Mouse (Mus musculus) lung, embryonic 15.5 days (tissue): ENCODE measurements around the gene Adsl. TPM values are rescaled to one million over a fixed set of nuclear protein-coding genes. Genes with fewer than 3 reads are reported as not detected.
"Not testable (repeated sequence)": the region's sequence is repeated elsewhere in the genome, so short reads cannot be mapped to it uniquely, and the experiment has no call there.

Source experiments
- ATAC-seq: fragments of 200-750 bp; cut with Nextera tagmentation; 2 replicates; pipeline ENCODE4 v1.8.0; 2017; ENCODE audit warnings: moderate number of reproducible peaks, borderline replicate concordance; ENCODE audit not compliant: low FRiP score, low TSS enrichment; ENCODE audit errors: extremely low read depth
- H3K27ac ChIP-seq: fragments of 300-500 bp; sonication (generic); 2 replicates; pipeline ENCODE4 v1.5.1; 2015; ENCODE audit warnings: moderate library complexity, mild to moderate bottlenecking, inconsistent platforms
- H3K27me3 ChIP-seq: fragments of 300-500 bp; sonication (generic); 2 replicates; pipeline ENCODE4 v1.6.1; 2015; ENCODE audit warnings: inconsistent platforms
- H3K36me3 ChIP-seq: fragments of 300-500 bp; sonication (generic); 2 replicates; pipeline ENCODE4 v1.6.1; 2015; ENCODE audit warnings: inconsistent platforms
- H3K4me1 ChIP-seq: fragments of 300-500 bp; sonication (generic); 2 replicates; pipeline ENCODE4 v1.6.1; 2015; ENCODE audit warnings: inconsistent platforms
- H3K4me2 ChIP-seq: fragments of 300-500 bp; sonication (generic); 2 replicates; pipeline ENCODE4 v1.6.1; 2015; ENCODE audit warnings: inconsistent platforms, mild to moderate bottlenecking, moderate library complexity
- H3K4me3 ChIP-seq: fragments of 300-500 bp; sonication (generic); 2 replicates; pipeline ENCODE4 v1.5.1; 2015; ENCODE audit warnings: mild to moderate bottlenecking, inconsistent platforms
- H3K9ac ChIP-seq: fragments of 300-500 bp; sonication (generic); 2 replicates; pipeline ENCODE4 v1.6.1; 2015; ENCODE audit warnings: inconsistent platforms
- H3K9me3 ChIP-seq: fragments of 300-500 bp; sonication (generic); 2 replicates; pipeline ENCODE4 v1.6.1; 2016; ENCODE audit warnings: inconsistent platforms
- WGBS: fragments of 180-500 bp; shearing (Covaris S2); methylation state at CpG from one replicate; pipeline ENCODE4 v1.1.7; 2015; 5-methylcytosine and 5-hydroxymethylcytosine counted together
- polyA plus RNA-seq: library from polyadenylated mRNA; unstranded; fragments of >200 nt; fragmentation: Nextera tagmentation; extraction: Ambion mirVana; gene quantifications from 2 replicates; pipeline ENCODE4 v1.2.1, GENCODE M21; 2015

The Adsl gene
- polyA plus RNA-seq = 157 and 171 TPM in 2 replicates

GRCm38 (mm10) chr15:80948145-80949135, at the start of gene Adsl:
Adsl (plus strand) TSS chr15:80948490.
- peaks cover 12% of the 10 kb centered on the region for H3K4me1 ChIP-seq
- peak within 1 kb of the TSS; percentile 82 for H3K4me2 ChIP-seq
- peak within 1 kb of the TSS; percentile 81 for H3K4me3 ChIP-seq
- H3K9ac ChIP-seq = peak within 1 kb of the TSS; percentile 71
- WGBS = under 1% methylated on average over 63 of the region's 63 CpGs
- H3K36me3 ChIP-seq = peaks cover 15% of the 10 kb centered on the region
- peak within 1 kb of the TSS; percentile 93 for H3K27ac ChIP-seq
- H3K9me3 ChIP-seq = no peaks in the 10 kb centered on the region
- ATAC-seq = peak; percentile 93
- no peaks in the 10 kb centered on the region for H3K27me3 ChIP-seq

- WGBS = 75% methylated on average over 2 of the region's 2 CpGs
- Histone ChIP-seq H3K4me2 (no peak overlapping the region), H3K27ac (no peak overlapping the region)
These were observed 48.5 kb upstream of the Adsl start for GRCm38 (mm10) chr15:80899806-80900205.

GRCm38 (mm10) chr15:80901806-80902513, 46.3 kb upstream of the Adsl start:
- Histone ChIP-seq H3K27me3 (no peaks in the 10 kb centered on the region), H3K4me2 (no peak overlapping the region), H3K36me3 (peaks cover 65% of the 10 kb centered on the region), H3K9me3 (no peaks in the 10 kb centered on the region), H3K9ac (no peak overlapping the region), H3K4me3 (no peak overlapping the region), H3K27ac (no peak overlapping the region), H3K4me1 (no peaks in the 10 kb centered on the region)
- ATAC-seq = no peak
- 85% methylated on average over 6 of the region's 6 CpGs for WGBS

More at GRCm38 (mm10) chr15:80899806-80900205, 48.5 kb upstream of the Adsl start:
- Histone ChIP-seq H3K4me3 (no peak overlapping the region), H3K27me3 (no peaks in the 10 kb centered on the region), H3K9me3 (no peaks in the 10 kb centered on the region), H3K4me1 (no peaks in the 10 kb centered on the region), H3K36me3 (peaks cover 69% of the 10 kb centered on the region), H3K9ac (no peak overlapping the region)
- ATAC-seq = no peak

GRCm38 (mm10) chr15:80904776-80905175, 43.5 kb upstream of the Adsl start:
- 95% methylated on average over 6 of the region's 6 CpGs for WGBS
- ATAC-seq, H3K4me2 ChIP-seq, H3K4me3 ChIP-seq, H3K27me3 ChIP-seq, H3K9ac ChIP-seq, H3K9me3 ChIP-seq, H3K27ac ChIP-seq, H3K4me1 ChIP-seq: not testable (repeated sequence)
- H3K36me3 ChIP-seq = peaks cover 54% of the 10 kb centered on the region

- H3K4me2 ChIP-seq = no peak overlapping the region
- no peak overlapping the region for H3K4me3 ChIP-seq
- H3K27me3 ChIP-seq = no peaks in the 10 kb centered on the region
- H3K9ac ChIP-seq = no peak overlapping the region
- ATAC-seq = no peak
- H3K4me1 ChIP-seq = no peaks in the 10 kb centered on the region
- H3K27ac ChIP-seq = no peak overlapping the region
- no peaks in the 10 kb centered on the region for H3K9me3 ChIP-seq
- H3K36me3 ChIP-seq = peaks cover 60% of the 10 kb centered on the region
- WGBS = 81% methylated on average over 3 of the region's 3 CpGs
These were observed 38.1 kb upstream of the Adsl start for GRCm38 (mm10) chr15:80910183-80910582.

- ATAC-seq = no peak
- no peak overlapping the region for H3K27ac ChIP-seq
- no peaks in the 10 kb centered on the region for H3K9me3 ChIP-seq
- no peaks in the 10 kb centered on the region for H3K4me1 ChIP-seq
- WGBS = 89% methylated on average over 4 of the region's 4 CpGs
- no peak overlapping the region for H3K4me2 ChIP-seq
- H3K4me3 ChIP-seq = no peak overlapping the region
- peaks cover 56% of the 10 kb centered on the region for H3K36me3 ChIP-seq
- no peaks in the 10 kb centered on the region for H3K27me3 ChIP-seq
- no peak overlapping the region for H3K9ac ChIP-seq
These were observed 37.3 kb upstream of the Adsl start for GRCm38 (mm10) chr15:80910790-80911531.

- H3K9ac ChIP-seq = no peak overlapping the region
- H3K27me3 ChIP-seq = no peaks in the 10 kb centered on the region
- H3K4me1 ChIP-seq = no peaks in the 10 kb centered on the region
- ATAC-seq = no peak
- H3K36me3 ChIP-seq = peaks cover 62% of the 10 kb centered on the region
- 85% methylated on average over 3 of the region's 3 CpGs for WGBS
- no peak overlapping the region for H3K4me2 ChIP-seq
- H3K9me3 ChIP-seq = no peaks in the 10 kb centered on the region
- no peak overlapping the region for H3K27ac ChIP-seq
- no peak overlapping the region for H3K4me3 ChIP-seq
These were observed 36.1 kb upstream of the Adsl start for GRCm38 (mm10) chr15:80912175-80912574.

GRCm38 (mm10) chr15:80913803-80914202, 34.5 kb upstream of the Adsl start:
- Histone ChIP-seq H3K4me3 (no peak overlapping the region), H3K4me2 (no peak overlapping the region), H3K27me3 (no peaks in the 10 kb centered on the region), H3K36me3 (peaks cover 71% of the 10 kb centered on the region), H3K9ac (no peak overlapping the region), H3K9me3 (no peaks in the 10 kb centered on the region), H3K4me1 (no peaks in the 10 kb centered on the region), H3K27ac (no peak overlapping the region)
- ATAC-seq = no peak
- 84% methylated on average over 1 of the region's 1 CpGs for WGBS

GRCm38 (mm10) chr15:80915850-80916249, 32.4 kb upstream of the Adsl start:
- H3K27ac ChIP-seq = no peak overlapping the region
- ATAC-seq = no peak

GRCm38 (mm10) chr15:80916621-80917020, 31.7 kb upstream of the Adsl start:
- Histone ChIP-seq H3K36me3 (peaks cover 82% of the 10 kb centered on the region), H3K27me3 (no peaks in the 10 kb centered on the region), H3K9me3 (no peaks in the 10 kb centered on the region), H3K4me1 (no peaks in the 10 kb centered on the region), H3K4me2 (no peak overlapping the region), H3K4me3 (no peak overlapping the region), H3K27ac (0 out of 2 replicates have a peak overlapping the region, but pooled peaks have one; percentile 33), H3K9ac (no peak overlapping the region)
- ATAC-seq = no peak
- 93% methylated on average over 7 of the region's 7 CpGs for WGBS

More at GRCm38 (mm10) chr15:80915850-80916249, 32.4 kb upstream of the Adsl start:
- no peak overlapping the region for H3K4me3 ChIP-seq
- H3K4me2 ChIP-seq = no peak overlapping the region
- no peaks in the 10 kb centered on the region for H3K27me3 ChIP-seq
- 65% methylated on average over 2 of the region's 2 CpGs for WGBS
- H3K9ac ChIP-seq = no peak overlapping the region
- H3K4me1 ChIP-seq = no peaks in the 10 kb centered on the region
- peaks cover 81% of the 10 kb centered on the region for H3K36me3 ChIP-seq
- H3K9me3 ChIP-seq = no peaks in the 10 kb centered on the region

- no peak overlapping the region for H3K27ac ChIP-seq
- no peaks in the 10 kb centered on the region for H3K9me3 ChIP-seq
- no peaks in the 10 kb centered on the region for H3K4me1 ChIP-seq
- no peak overlapping the region for H3K4me3 ChIP-seq
- no peak for ATAC-seq
- 95% methylated on average over 3 of the region's 3 CpGs for WGBS
- no peaks in the 10 kb centered on the region for H3K27me3 ChIP-seq
- no peak overlapping the region for H3K9ac ChIP-seq
- peaks cover 82% of the 10 kb centered on the region for H3K36me3 ChIP-seq
- no peak overlapping the region for H3K4me2 ChIP-seq
These were observed 27.9 kb upstream of the Adsl start for GRCm38 (mm10) chr15:80920346-80920745.
